Mouse (Mus musculus): ENCODE data around the gene Fbxo9.

DNA sequence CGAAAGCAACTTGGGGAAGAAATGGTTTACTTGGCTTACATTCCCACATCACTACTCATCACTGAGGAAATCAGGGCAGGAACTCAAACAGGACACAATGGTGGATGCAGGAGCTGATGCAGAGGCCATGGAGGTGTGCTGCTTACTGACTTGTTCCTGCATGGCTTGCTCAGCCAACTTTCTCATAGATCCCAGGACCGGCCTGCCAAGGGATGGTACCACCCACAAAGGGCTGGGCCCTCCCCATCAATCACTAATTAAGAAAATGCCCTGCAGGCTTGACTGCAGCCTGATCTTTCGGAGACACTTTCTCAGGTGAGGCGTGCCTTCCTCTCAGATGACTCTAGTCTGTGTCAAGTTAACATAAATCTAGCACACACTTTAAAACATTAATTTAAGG lies 2.0 kb downstream of the Fbxo9 start:
- no peak for TF ChIP-seq POLR2A (IDR thresholded peaks at IDR 0.05; ENCODE audit: extremely low read depth, insufficient read depth, low read length)
- TF ChIP-seq CTCF (IDR thresholded peaks at IDR 0.05; ENCODE audit: extremely low read depth, insufficient read depth, low read length): no peak
